Mouse (Mus musculus) thymus, adult 2 months (tissue): ENCODE measurements around the gene Ninj2.

ENCODE experiments used
- CTCF ChIP-seq: fragments of 200-500 bp; IDR thresholded peaks from 2 replicates; pipeline ENCODE4 v1.5.1; 2012; ENCODE audit warnings: mild to moderate bottlenecking, control low read depth, low read length, moderate library complexity, borderline replicate concordance; ENCODE audit not compliant: control insufficient read depth, poor library complexity, insufficient read depth; ENCODE audit errors: extremely low read depth
- POLR2A ChIP-seq: fragments of 200-500 bp; IDR thresholded peaks from 2 replicates; pipeline ENCODE4 v1.6.1; 2012; ENCODE audit warnings: mild to moderate bottlenecking, low read length, control low read depth, moderate library complexity; ENCODE audit not compliant: control insufficient read depth, poor library complexity, insufficient read depth; ENCODE audit errors: extremely low read depth

- TF ChIP-seq POLR2A (no peak), CTCF (no peak)
Observed at GRCm38 (mm10) chr6:120149458-120150120, 56.4 kb downstream of the Ninj2 start.
